Mouse (Mus musculus) right cerebral cortex, adult 2 months (tissue): ENCODE measurements around the gene Slc10a6.
A peak's percentile ranks its signal among the peaks of the same experiment; 100 is the strongest.

Experiments used
- DNase-seq, 2 experiments: peaks; one replicate each; pipeline ENCODE4 v3.0.0; 2021 to 2022; ENCODE audit warnings: low spot score in 2 of 2

Gene Slc10a6

GRCm38 (mm10) chr5:103617191-103617590 lies 12.0 kb downstream of the Slc10a6 start:
- no peak for DNase-seq

- no peak for DNase-seq
Observed at GRCm38 (mm10) chr5:103614356-103614755, 14.8 kb downstream of the Slc10a6 start.

GRCm38 (mm10) chr5:103612316-103612715 lies 16.9 kb downstream of the Slc10a6 start:
- DNase-seq: no peak

- no peak for DNase-seq
Observed at GRCm38 (mm10) chr5:103610856-103611472, 18.2 kb downstream of the Slc10a6 start.

GRCm38 (mm10) chr5:103610148-103610547 lies 19.1 kb downstream of the Slc10a6 start:
- DNase-seq: no peak

- no peak for DNase-seq
Observed at GRCm38 (mm10) chr5:103605707-103606106, 23.5 kb downstream of the Slc10a6 start.

- no peak for DNase-seq
Observed at GRCm38 (mm10) chr5:103603115-103603893, 25.9 kb downstream of the Slc10a6 start.

- no peak for DNase-seq
Observed at GRCm38 (mm10) chr5:103598881-103599280, 30.3 kb downstream of the Slc10a6 start.

GRCm38 (mm10) chr5:103598264-103598663 lies 30.9 kb downstream of the Slc10a6 start:
- no peak for DNase-seq

- DNase-seq: no peak
Observed at GRCm38 (mm10) chr5:103597604-103598003, 31.6 kb downstream of the Slc10a6 start.

GRCm38 (mm10) chr5:103596467-103597146 lies 32.6 kb downstream of the Slc10a6 start:
- no peak for DNase-seq

- no peak for DNase-seq
Observed at GRCm38 (mm10) chr5:103595394-103596226, 33.6 kb downstream of the Slc10a6 start.

GRCm38 (mm10) chr5:103593575-103593974 lies 35.6 kb downstream of the Slc10a6 start:
- DNase-seq: no peak

GRCm38 (mm10) chr5:103592706-103593105 lies 36.5 kb downstream of the Slc10a6 start:
- peak; percentile 35 to 38 for DNase-seq

GRCm38 (mm10) chr5:103591846-103592245 lies 37.4 kb downstream of the Slc10a6 start:
- no peak for DNase-seq

- DNase-seq: no peak
Observed at GRCm38 (mm10) chr5:103587219-103587618, 42.0 kb downstream of the Slc10a6 start.

GRCm38 (mm10) chr5:103579680-103580420 lies 49.4 kb downstream of the Slc10a6 start:
- no peak for DNase-seq

GRCm38 (mm10) chr5:103569446-103569845 lies 59.8 kb downstream of the Slc10a6 start:
- DNase-seq: no peak

GRCm38 (mm10) chr5:103568034-103568433 lies 61.2 kb downstream of the Slc10a6 start:
- DNase-seq: no peak

- no peak for DNase-seq
Observed at GRCm38 (mm10) chr5:103560546-103560945, 68.7 kb downstream of the Slc10a6 start.
